Mouse (Mus musculus) embryonic stem cell, embryonic (primary cell): ENCODE results near the gene Fbxo8.

Source experiments
- CTCF ChIA-PET, 4 experiments: fragments of 300-600 bp in 2 of 4; fragments of 350-600 bp in 2 of 4; sonication (Branson Sonifier 250); formaldehyde crosslinking; loops; one replicate each; lab custom pipeline; 2022; ENCODE audit warnings: inconsistent platforms in 2 of 4; lab: Charles Lee
- POLR2A ChIA-PET, 4 experiments: fragments of 300-600 bp in 2 of 4; fragments of 350-600 bp in 2 of 4; sonication (Branson Sonifier 250); formaldehyde crosslinking; loops; one replicate each; lab custom pipeline; 2022; ENCODE audit warnings: antibody characterized with exemption in 4 of 4, inconsistent platforms in 1 of 4; lab: Charles Lee

The Fbxo8 gene

DNA sequence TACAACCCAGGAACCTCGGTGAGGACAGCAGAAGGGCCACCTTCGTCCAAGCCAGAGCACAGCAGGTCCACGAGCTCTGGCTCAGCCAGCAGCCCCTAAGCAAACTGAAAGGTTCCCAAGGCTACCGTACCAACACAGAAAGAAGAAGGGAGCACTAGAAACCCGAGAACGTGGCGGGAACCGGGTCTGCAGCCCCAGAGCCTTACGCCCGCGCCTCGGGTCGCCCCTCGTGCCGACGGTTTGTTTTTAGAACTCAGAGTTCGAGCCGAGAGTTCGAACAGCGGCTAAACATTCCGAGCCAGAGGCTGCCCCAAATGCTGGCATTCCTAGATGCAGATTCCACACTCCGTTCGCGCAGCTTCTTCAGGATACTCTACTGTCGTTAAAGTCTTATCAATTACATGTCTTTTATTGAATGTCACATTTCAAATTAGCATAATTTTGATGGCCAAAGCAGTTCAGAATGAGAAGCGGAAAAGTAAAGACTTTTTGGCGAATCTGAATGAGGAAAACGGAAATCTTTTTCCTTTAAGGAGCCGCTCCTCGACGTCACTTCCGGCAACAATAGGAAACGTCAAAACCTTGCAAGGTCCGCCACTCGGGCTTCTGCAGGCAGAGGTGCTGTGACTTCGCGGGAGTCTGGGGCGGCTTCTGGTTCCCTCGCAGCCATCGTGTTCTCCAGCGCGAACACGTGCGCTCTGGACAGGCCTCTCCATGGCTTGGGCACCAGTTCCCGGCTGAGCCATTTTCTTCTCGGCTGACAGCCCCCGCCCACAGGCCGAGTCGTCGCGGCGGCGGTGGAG is at the start of gene Fbxo8, which contains the start of gene Cep44:
Fbxo8 (plus strand) TSS at position 533 of the 803 bp plus-strand sequence.
Cep44 (minus strand) TSS at position 490 of the 803 bp plus-strand sequence.
- CTCF ChIA-PET, result interaction anchor here in 2 of 4 experiments (0.5 to 1.7 kb wide), 2 partner anchors 64 to 291 kb away, joined by 3 to 4 read pairs; no protein-coding TSS in a partner anchor

GRCm38 (mm10) chr8:56501911-56502310 is 49.0 kb upstream of the Fbxo8 start:
- ChIA-PET CTCF (no interaction called here), POLR2A (interaction anchor here in 1 of 4 experiments (0.7 kb wide), 1 partner anchor 827 kb away, joined by 3 read pairs; no protein-coding TSS in a partner anchor)

More for the DNA sequence above, at the start of gene Fbxo8, which contains the start of gene Cep44:
- POLR2A ChIA-PET, result interaction anchor here in 3 of 4 experiments (0.6 to 2.1 kb wide), 8 partner anchors 10 to 117 kb away, joined by 3 to 9 read pairs (median 6); no protein-coding TSS in a partner anchor

DNA sequence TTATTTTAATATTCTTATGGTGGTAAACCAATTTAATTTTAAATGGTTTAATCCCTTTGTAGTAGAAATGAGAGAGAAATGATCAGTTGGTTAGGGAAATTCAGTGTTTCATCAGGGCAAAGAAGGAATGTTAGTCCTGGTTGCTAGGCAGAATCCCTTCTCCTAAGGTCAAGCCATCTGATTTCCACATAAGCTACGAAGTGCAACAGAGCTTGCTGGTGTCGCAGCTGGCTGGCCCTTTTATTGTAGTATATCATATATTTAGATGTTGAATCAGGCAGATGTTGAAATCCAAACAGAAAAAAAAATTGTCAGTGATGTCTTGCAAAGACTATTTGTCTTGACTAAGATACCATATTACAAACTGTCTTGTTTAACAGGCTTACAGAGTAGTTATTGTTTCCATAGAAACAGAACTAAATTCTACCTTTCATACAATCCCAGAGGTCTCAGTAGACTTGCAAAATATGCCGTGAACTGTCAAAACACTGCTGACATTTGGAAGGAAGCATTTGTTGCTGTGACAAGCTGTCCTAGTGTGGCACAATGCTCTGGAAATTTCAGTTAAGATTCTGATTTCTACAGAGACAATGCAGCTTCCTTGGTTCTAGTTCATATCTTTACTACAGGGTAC is 42.5 kb upstream of the Fbxo8 start:
- POLR2A ChIA-PET, result no interaction called here

DNA sequence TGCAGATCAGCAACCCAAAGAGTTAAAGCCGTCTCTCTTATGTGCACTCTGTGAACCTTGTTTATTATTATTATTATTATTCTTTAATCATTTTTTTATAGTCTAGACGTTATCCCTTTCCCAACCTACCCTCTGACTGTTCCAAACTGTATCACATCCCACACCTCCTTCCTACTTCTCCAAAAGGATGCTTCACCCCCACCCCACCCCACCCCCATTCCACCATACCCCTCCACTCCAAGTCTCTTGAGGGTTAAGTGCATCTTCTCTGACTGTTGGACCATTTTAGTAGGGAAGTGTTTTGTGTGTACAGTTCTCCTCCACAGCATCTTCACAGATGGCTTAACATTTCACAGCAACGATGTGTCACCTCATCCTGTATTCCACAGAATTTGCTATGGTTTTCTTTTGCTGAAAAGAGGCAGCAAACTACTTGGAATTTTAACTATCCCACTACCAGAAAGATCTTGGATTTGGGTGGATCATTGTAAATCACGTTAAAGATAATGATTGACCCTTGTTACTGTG is 41.9 kb upstream of the Fbxo8 start:
- ChIA-PET CTCF (no interaction called here), POLR2A (no interaction called here)

More for the DNA sequence above, 42.5 kb upstream of the Fbxo8 start:
- CTCF ChIA-PET, result no interaction called here

DNA sequence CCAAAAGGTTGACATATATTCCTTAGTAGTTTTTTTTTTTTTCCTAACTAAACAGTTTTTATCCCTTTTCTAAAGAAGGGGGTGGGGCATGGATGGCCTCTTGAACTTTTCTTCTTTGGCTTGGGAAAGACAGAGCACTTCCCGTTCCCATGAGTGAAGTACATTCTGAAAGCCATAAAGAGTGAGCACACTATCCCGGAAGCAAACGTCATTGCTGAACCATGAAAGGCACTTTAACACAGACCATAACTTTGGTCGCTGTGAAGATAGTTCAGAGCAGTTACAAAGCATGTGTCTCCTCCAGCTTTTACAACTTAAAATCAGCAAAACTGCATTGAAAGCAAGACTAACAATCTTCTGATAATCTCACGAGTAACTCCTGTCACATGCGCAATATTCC is 32.0 kb upstream of the Fbxo8 start:
- ChIA-PET POLR2A (interaction anchor here in 1 of 4 experiments (1.2 kb wide), 1 partner anchor 12 kb away, joined by 3 read pairs; no protein-coding TSS in a partner anchor), CTCF (interaction anchor here in 1 of 4 experiments (1.0 kb wide), 1 partner anchor 10 kb away, joined by 6 read pairs; no protein-coding TSS in a partner anchor)

DNA sequence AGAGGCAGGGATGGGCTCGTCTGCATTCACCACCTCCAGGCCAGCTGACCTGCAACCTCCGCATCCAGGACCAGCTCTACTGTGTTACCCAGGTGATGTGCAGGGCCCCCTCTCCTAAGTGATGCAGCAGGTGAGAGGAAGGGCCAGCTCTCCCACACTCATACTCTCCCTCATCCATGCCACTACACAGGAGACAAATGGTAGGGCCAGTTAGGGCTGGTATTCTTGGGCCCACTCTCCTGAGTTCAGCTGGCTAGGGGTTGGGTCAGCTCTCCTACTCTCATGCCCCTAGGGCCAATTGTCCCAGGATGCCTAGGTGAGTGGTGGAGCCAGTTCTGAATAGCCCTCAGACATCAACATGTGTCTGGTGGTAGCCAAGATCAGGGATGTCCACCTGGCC is 30.6 kb upstream of the Fbxo8 start:
- ChIA-PET CTCF (no interaction called here), POLR2A (no interaction called here)

- POLR2A ChIA-PET, result interaction anchor here in 1 of 4 experiments (0.6 kb wide), 1 partner anchor 532 kb away, joined by 3 read pairs; no protein-coding TSS in a partner anchor
Observed at GRCm38 (mm10) chr8:56521051-56521450, 29.8 kb upstream of the Fbxo8 start.

GRCm38 (mm10) chr8:56528869-56529268 is 22.0 kb upstream of the Fbxo8 start:
- ChIA-PET POLR2A (interaction anchor here in 1 of 4 experiments (0.8 kb wide), 1 partner anchor 87 kb away, joined by 4 read pairs; no protein-coding TSS in a partner anchor), CTCF (interaction anchor here in 2 of 4 experiments (0.9 to 1.4 kb wide), 3 partner anchors 10 to 87 kb away, joined by 4 to 6 read pairs (median 4); no protein-coding TSS in a partner anchor)

More at GRCm38 (mm10) chr8:56521051-56521450, 29.8 kb upstream of the Fbxo8 start:
- CTCF ChIA-PET, result no interaction called here

DNA sequence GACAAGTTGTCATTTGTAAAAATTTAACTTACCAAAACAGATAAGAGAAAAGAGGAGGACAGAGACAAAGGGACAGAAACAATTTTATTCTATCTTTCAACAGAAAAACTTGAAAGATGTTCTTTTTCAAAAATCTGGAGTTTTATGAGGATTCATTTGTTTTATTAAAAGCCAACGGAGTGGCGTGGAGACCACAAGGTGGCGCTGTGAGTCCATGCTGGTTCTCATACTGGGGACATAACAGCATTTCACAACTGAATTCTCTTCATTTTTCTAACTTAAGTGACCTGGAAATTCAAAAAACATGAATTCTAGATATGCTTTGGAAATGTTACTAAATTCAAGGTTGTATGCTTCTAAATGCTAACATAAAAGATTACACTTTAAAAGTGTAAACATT is 20.5 kb upstream of the Fbxo8 start:
- CTCF ChIA-PET, result interaction anchor here in 2 of 4 experiments (0.6 to 1.9 kb wide), 3 partner anchors 84 to 1887 kb away, joined by 3 to 4 read pairs (median 3); no protein-coding TSS in a partner anchor
- POLR2A ChIA-PET, result no interaction called here

DNA sequence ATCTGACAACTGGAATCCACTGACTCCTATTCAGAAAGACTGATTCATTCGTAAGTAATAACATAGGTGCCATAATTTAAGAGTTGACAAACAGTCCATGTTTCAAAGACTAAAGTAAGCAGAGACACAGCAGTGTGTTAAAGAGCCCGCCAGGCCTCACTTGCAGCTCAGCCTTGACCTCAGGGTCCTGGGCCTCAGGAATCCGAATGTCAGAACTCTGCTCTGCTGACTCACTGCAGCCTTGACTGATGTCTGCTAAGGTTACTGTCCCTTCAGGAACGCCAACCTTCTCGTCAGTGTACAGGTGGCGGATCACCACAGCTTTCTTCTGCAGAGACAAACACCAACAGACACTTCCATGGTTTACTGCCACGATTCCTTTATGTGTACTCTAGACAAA is 10.2 kb upstream of the Fbxo8 start:
- ChIA-PET CTCF (no interaction called here), POLR2A (interaction anchor here in 2 of 4 experiments (1.5 to 1.6 kb wide), 2 partner anchors 9 to 10 kb away, joined by 6 to 7 read pairs; partner anchors contain the start of genes Cep44 (in 2 of the 2) and Fbxo8 (in 2 of the 2))

GRCm38 (mm10) chr8:56547866-56548265 is 3.0 kb upstream of the Fbxo8 start:
- ChIA-PET POLR2A (interaction anchor here in 1 of 4 experiments (0.7 kb wide), 1 partner anchor 18 kb away, joined by 3 read pairs; no protein-coding TSS in a partner anchor), CTCF (no interaction called here)

GRCm38 (mm10) chr8:56551361-56551852 is 517 bp downstream of the Fbxo8 start:
- CTCF ChIA-PET, result interaction anchor here in 1 of 4 experiments (0.5 kb wide), 1 partner anchor 291 kb away, joined by 3 read pairs; no protein-coding TSS in a partner anchor
- POLR2A ChIA-PET, result interaction anchor here in 1 of 4 experiments (1.0 to 1.4 kb wide), 2 partner anchors 11 to 15 kb away, joined by 6 read pairs; no protein-coding TSS in a partner anchor

GRCm38 (mm10) chr8:56552045-56552444 is 1.2 kb downstream of the Fbxo8 start:
- ChIA-PET CTCF (no interaction called here), POLR2A (interaction anchor here in 1 of 4 experiments (1.0 kb wide), 1 partner anchor 14 kb away, joined by 6 read pairs; no protein-coding TSS in a partner anchor)

- ChIA-PET CTCF (no interaction called here), POLR2A (interaction anchor here in 1 of 4 experiments (1.0 to 1.7 kb wide), 2 partner anchors 14 kb away, joined by 5 to 6 read pairs; no protein-coding TSS in a partner anchor)
Observed at GRCm38 (mm10) chr8:56552551-56553103, 1.7 kb downstream of the Fbxo8 start.

- CTCF ChIA-PET, result no interaction called here
- POLR2A ChIA-PET, result interaction anchor here in 1 of 4 experiments (1.3 kb wide), 1 partner anchor 15 kb away, joined by 4 read pairs; no protein-coding TSS in a partner anchor
Observed at GRCm38 (mm10) chr8:56564399-56565047, 13.6 kb downstream of the Fbxo8 start.

- POLR2A ChIA-PET, result interaction anchor here in 2 of 4 experiments (1.0 to 2.2 kb wide), 6 partner anchors 9 to 17 kb away, joined by 4 to 9 read pairs (median 5); no protein-coding TSS in a partner anchor
- CTCF ChIA-PET, result no interaction called here
Observed at GRCm38 (mm10) chr8:56566856-56567255, 16.0 kb downstream of the Fbxo8 start.

GRCm38 (mm10) chr8:56580918-56581317 is 30.0 kb downstream of the Fbxo8 start:
- ChIA-PET POLR2A (interaction anchor here in 1 of 4 experiments (1.0 to 1.8 kb wide), 2 partner anchors 31 to 39 kb away, joined by 3 to 8 read pairs; partner anchors contain the start of gene Cep44), CTCF (interaction anchor here in 2 of 4 experiments (0.6 to 1.4 kb wide), 2 partner anchors 34 to 36 kb away, joined by 4 read pairs; no protein-coding TSS in a partner anchor)
